Mouse (Mus musculus): ENCODE data around the gene Tfe3. TPM values are rescaled to one million over a fixed set of nuclear protein-coding genes. Genes with fewer than 3 reads are reported as not detected.

The Tfe3 gene
- polyA plus RNA-seq, 1 experiment from 2014 or later: 25.6 TPM

DNA sequence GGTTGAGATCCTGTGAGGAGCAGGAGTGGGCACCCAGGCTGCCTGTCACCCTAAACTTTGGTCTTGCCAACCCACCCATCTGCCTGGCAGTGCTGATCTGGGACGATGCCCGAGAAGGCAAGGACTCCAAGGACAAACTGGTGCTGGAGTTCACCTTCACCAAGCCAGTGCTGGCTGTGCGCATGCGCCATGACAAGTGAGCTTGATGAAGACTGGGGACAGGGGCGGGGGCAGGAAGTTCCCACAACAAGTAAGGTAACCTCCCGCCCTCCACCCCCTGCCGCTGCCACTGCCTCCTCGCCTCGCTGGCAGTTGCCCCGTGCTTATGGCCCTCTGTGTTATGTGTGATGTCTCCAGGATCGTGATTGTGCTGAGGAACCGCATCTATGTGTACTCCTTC, 36.5 kb upstream of the Tfe3 start:
- 80% methylated on average over 12 of the region's 12 CpGs for WGBS
- Histone ChIP-seq H3K4me3 (ENCODE audit: low read length) (no peak overlapping the region), H3K36me3 (ENCODE audit: control insufficient read depth, insufficient read depth, low read length) (no peaks in the 10 kb centered on the region; the same call in 1 of the 2 replicates), H3K27ac (ENCODE audit: low read depth, low read length) (no peak overlapping the region), H3K9me3 (ENCODE audit: control insufficient read depth, low read length) (no peaks in the 10 kb centered on the region), H3K4me2 (replicated peaks; ENCODE audit: low read depth, low read length) (no peak overlapping the region), H3K27me3 (ENCODE audit: control insufficient read depth, insufficient read depth, low read length) (no peaks in the 10 kb centered on the region), H3K9ac (ENCODE audit: low read depth, low read length) (no peak overlapping the region), H3K4me1 (ENCODE audit: control insufficient read depth, insufficient read depth, low read length) (peaks cover 4% of the 10 kb centered on the region; the same call in 1 of the 2 replicates)
- no peak for ATAC-seq (ENCODE audit: low FRiP score, low TSS enrichment)

DNA sequence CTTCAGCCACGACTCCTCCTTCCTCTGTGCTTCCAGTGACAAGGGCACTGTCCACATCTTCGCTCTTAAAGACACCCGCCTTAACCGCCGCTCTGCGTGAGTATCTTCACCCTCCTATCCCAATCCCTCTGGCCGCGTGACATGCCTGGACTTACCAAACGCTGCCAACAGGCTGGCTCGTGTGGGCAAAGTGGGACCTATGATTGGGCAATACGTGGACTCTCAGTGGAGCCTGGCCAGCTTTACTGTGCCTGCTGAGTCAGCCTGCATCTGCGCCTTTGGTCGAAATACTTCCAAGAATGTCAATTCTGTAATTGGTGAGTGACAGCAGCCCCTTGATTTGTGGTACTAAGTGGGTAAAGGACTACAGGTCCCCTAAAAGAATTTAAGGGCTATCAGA, 35.2 kb upstream of the Tfe3 start:
- WGBS: 87% methylated on average over 13 of the region's 13 CpGs
- no peak overlapping the region for H3K27ac ChIP-seq (ENCODE audit: low read depth, low read length)
- H3K9me3 ChIP-seq (ENCODE audit: control insufficient read depth, low read length): no peaks in the 10 kb centered on the region
- no peaks in the 10 kb centered on the region; the same call in 1 of the 2 replicates for H3K36me3 ChIP-seq (ENCODE audit: control insufficient read depth, insufficient read depth, low read length)
- H3K4me1 ChIP-seq (ENCODE audit: control insufficient read depth, insufficient read depth, low read length): peaks cover 4% of the 10 kb centered on the region; the same call in 1 of the 2 replicates
- H3K9ac ChIP-seq (ENCODE audit: low read depth, low read length): no peak overlapping the region
- H3K4me3 ChIP-seq (ENCODE audit: low read length): no peak overlapping the region
- no peak overlapping the region for H3K4me2 ChIP-seq (replicated peaks; ENCODE audit: low read depth, low read length)
- no peaks in the 10 kb centered on the region for H3K27me3 ChIP-seq (ENCODE audit: control insufficient read depth, insufficient read depth, low read length)
- ATAC-seq (ENCODE audit: low FRiP score, low TSS enrichment): no peak

DNA sequence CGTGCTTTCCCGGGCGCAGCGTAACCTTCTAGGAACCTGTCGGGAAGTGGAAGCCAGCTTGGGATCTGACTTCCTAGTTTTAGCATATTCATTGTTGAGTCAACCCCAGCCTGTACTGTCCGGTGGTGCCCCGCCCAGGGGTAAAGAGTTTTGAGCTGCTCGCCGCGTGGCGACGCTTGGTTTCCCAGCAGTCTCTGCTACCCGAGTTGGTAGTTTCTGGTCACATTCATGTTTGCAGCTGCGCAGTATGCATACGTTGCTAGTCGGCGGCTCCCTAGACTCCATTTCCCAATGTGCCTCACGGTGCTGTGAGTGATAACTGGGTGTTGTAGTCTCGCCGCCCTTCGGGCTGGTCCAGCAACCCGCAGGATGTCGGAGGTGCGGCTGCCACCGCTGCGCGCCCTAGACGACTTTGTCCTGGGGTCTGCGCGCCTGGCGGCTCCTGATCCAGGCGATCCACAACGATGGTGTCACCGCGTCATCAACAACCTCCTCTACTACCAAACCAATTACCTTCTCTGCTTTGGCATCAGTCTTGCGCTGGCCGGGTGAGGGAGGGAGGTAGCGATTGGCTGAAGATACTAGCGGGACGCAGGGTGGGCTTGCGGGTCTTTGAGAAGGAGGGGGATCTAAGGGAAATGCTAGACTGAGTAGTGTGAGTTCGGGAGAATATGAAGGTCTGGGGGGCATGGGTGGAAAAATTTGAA, 34.0 kb upstream of the Tfe3 start, which contains the start of gene Praf2:
Gene Praf2, plus strand, starts transcription at position 225 of the 707 bp plus-strand sequence.
- peak within 1 kb of the TSS; percentile 59 for H3K27ac ChIP-seq (ENCODE audit: low read depth, low read length)

DNA sequence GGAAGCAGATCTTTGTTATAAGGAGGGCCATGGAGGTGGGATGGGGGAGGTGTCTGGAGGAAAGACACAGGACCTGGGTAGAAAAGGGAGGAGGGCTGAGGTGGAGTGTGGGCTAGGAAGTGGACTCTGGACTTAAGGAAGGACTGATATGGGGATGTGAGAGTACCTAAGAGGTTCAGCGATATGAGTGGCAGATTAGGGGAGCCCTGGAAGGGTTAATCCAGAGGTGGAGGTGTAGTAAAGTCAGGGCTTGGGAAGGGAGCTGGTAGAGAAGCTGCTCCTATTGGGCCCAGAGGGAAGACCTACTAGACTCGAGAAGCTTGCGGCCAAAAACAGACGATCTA, 33.5 kb upstream of the Tfe3 start:
- peak; percentile 6; the same call in 1 of the 2 replicates for ATAC-seq (ENCODE audit: low FRiP score, low TSS enrichment)
- no peaks in the 10 kb centered on the region; the same call in 1 of the 2 replicates for H3K36me3 ChIP-seq (ENCODE audit: control insufficient read depth, insufficient read depth, low read length)
- no peaks in the 10 kb centered on the region for H3K9me3 ChIP-seq (ENCODE audit: control insufficient read depth, low read length)
- H3K9ac ChIP-seq (ENCODE audit: low read depth, low read length): peak overlapping the region; percentile 45
- no peaks in the 10 kb centered on the region for H3K27me3 ChIP-seq (ENCODE audit: control insufficient read depth, insufficient read depth, low read length)
- H3K4me1 ChIP-seq (ENCODE audit: control insufficient read depth, insufficient read depth, low read length): no peaks in the 10 kb centered on the region; the same call in 1 of the 2 replicates
- peak overlapping the region; percentile 39 for H3K4me2 ChIP-seq (replicated peaks; ENCODE audit: low read depth, low read length)
- no peak overlapping the region for H3K27ac ChIP-seq (ENCODE audit: low read depth, low read length)
- 45% methylated on average over 4 of the region's 4 CpGs for WGBS
- H3K4me3 ChIP-seq (ENCODE audit: low read length): peak overlapping the region; percentile 48

More for the DNA sequence above, 34.0 kb upstream of the Tfe3 start, which contains the start of gene Praf2:
- peak; percentile 95 for ATAC-seq (ENCODE audit: low FRiP score, low TSS enrichment)
- H3K9me3 ChIP-seq (ENCODE audit: control insufficient read depth, low read length): no peaks in the 10 kb centered on the region
- H3K4me1 ChIP-seq (ENCODE audit: control insufficient read depth, insufficient read depth, low read length): no peaks in the 10 kb centered on the region; the same call in 1 of the 2 replicates
- no peaks in the 10 kb centered on the region for H3K27me3 ChIP-seq (ENCODE audit: control insufficient read depth, insufficient read depth, low read length)
- 21% methylated on average over 42 of the region's 42 CpGs for WGBS
- no peaks in the 10 kb centered on the region; the same call in 1 of the 2 replicates for H3K36me3 ChIP-seq (ENCODE audit: control insufficient read depth, insufficient read depth, low read length)
- H3K4me2 ChIP-seq (replicated peaks; ENCODE audit: low read depth, low read length): peak within 1 kb of the TSS; percentile 39
- peak within 1 kb of the TSS; percentile 51 for H3K9ac ChIP-seq (ENCODE audit: low read depth, low read length)
- peak within 1 kb of the TSS; percentile 48 for H3K4me3 ChIP-seq (ENCODE audit: low read length)

DNA sequence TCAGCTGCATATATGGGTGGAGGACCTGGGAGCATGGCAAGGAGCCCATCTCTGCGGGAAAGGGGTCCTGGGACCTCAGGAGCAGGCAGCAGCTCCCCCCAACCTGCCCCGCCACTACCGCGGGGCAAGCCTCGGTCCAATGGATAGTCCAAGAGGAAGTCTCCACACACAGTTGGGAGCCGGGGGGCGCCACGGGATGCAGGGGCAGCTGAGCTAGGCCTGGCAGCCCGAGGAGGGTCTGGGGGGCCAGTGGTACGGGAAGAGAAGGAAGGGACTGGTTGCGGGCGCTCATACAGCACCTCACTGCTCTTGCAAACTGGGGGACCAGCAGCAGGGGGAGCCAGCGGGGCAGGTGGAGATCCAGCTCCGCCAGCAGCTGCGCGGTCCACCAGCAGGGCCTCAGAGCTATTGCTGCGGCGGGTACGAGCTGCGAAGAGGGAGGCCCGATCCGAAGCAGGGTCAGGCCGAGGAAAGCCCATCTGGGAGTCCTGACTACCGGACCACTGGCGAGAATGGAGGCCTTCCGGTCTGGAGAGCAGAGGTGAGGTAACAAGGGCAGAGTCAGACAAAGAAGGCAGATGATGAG, 28.7 kb upstream of the Tfe3 start:
- Histone ChIP-seq H3K27me3 (ENCODE audit: control insufficient read depth, insufficient read depth, low read length) (no peaks in the 10 kb centered on the region), H3K4me3 (ENCODE audit: low read length) (no peak overlapping the region), H3K9ac (ENCODE audit: low read depth, low read length) (no peak overlapping the region), H3K27ac (ENCODE audit: low read depth, low read length) (no peak overlapping the region), H3K4me2 (replicated peaks; ENCODE audit: low read depth, low read length) (no peak overlapping the region), H3K9me3 (ENCODE audit: control insufficient read depth, low read length) (no peaks in the 10 kb centered on the region), H3K4me1 (ENCODE audit: control insufficient read depth, insufficient read depth, low read length) (no peaks in the 10 kb centered on the region), H3K36me3 (ENCODE audit: control insufficient read depth, insufficient read depth, low read length) (no peaks in the 10 kb centered on the region; the same call in 1 of the 2 replicates)
- WGBS: 42% methylated on average over 26 of the region's 26 CpGs
- ATAC-seq (ENCODE audit: low FRiP score, low TSS enrichment): peak; percentile 37; the same call in 1 of the 2 replicates

DNA sequence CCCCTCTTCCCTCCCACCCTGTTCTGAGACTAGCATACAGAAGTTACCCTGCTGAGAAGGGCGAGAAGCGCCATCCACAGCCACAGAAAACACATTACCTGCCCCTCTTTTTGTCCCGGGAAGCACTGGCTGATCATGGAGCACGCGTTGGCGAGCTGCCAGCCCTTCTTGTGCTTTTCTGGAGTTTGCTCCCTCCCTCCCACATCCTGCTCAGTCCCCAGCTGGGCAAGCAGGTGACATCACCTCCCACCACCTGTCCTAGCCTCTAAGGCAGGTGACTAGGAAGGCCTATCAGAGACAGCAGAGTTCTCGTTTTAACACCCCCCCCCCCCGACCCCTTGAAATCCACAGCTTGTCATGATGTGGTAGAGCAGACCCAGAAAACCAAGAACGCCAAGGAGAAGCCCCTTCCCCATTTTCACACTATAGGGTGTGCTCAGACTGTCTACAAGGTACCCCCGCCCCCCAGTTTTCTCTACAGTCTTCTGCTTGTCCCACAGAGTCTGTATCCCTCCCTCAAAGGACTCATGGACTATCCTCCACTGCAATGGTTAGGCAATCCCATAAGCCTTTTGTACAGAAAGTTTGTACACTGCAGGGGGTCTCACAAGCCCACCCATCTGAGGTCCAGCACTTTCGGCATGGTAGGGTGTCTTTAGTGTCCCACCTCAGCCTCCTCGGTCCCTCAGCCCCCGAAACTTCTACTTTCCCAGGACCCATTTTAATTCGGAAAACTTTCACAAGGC, 22.9 kb upstream of the Tfe3 start:
- Histone ChIP-seq H3K4me2 (replicated peaks; ENCODE audit: low read depth, low read length) (no peak overlapping the region), H3K36me3 (ENCODE audit: control insufficient read depth, insufficient read depth, low read length) (no peaks in the 10 kb centered on the region; the same call in 1 of the 2 replicates), H3K4me3 (ENCODE audit: low read length) (no peak overlapping the region), H3K27me3 (ENCODE audit: control insufficient read depth, insufficient read depth, low read length) (no peaks in the 10 kb centered on the region), H3K27ac (ENCODE audit: low read depth, low read length) (no peak overlapping the region; the same call in 1 of the 2 replicates), H3K4me1 (ENCODE audit: control insufficient read depth, insufficient read depth, low read length) (no peaks in the 10 kb centered on the region), H3K9ac (ENCODE audit: low read depth, low read length) (no peak overlapping the region), H3K9me3 (ENCODE audit: control insufficient read depth, low read length) (no peaks in the 10 kb centered on the region)
- 73% methylated on average over 14 of the region's 14 CpGs for WGBS
- ATAC-seq (ENCODE audit: low FRiP score, low TSS enrichment): peak; percentile 51; the same call in 1 of the 2 replicates

DNA sequence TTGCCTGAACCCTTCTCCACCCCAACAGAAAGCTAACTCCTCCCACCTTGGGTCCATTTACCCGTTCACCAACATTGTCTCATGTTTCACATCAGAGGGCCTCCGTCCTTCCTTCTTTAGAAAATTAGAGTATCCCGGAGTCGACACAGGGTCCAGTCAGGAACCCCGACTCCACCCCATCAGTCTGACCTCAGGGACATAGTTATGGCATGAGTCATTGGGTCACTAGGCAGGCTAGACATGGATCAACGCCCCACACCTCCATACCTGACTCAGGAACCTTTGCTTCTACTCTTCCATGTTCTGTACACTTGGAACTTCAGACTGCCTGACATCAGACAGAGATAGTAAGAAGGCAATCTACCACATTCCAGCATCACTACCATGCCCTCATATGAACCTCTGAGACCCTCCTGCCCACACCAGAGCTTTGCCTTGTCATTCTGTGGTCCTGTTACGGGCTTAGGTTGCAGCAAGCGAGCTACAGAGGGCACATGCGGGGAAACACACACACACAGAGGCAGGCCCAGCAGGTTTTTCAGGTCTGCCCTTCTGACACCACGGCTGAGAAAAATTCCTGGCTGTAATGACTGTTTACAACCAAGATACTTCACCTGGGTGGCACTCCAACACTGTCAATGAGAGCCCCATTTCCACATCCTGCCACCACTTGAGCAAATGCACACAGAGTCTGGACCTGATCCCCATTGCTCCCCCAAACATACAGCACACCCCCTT, 22.1 kb upstream of the Tfe3 start:
- H3K9me3 ChIP-seq (ENCODE audit: control insufficient read depth, low read length): no peaks in the 10 kb centered on the region
- no peaks in the 10 kb centered on the region for H3K4me1 ChIP-seq (ENCODE audit: control insufficient read depth, insufficient read depth, low read length)
- no peak overlapping the region; the same call in 1 of the 2 replicates for H3K27ac ChIP-seq (ENCODE audit: low read depth, low read length)
- no peak overlapping the region for H3K9ac ChIP-seq (ENCODE audit: low read depth, low read length)
- ATAC-seq (ENCODE audit: low FRiP score, low TSS enrichment): peak; percentile 70
- H3K36me3 ChIP-seq (ENCODE audit: control insufficient read depth, insufficient read depth, low read length): no peaks in the 10 kb centered on the region; the same call in 1 of the 2 replicates
- no peak overlapping the region for H3K4me3 ChIP-seq (ENCODE audit: low read length)
- WGBS: 52% methylated on average over 10 of the region's 10 CpGs
- H3K4me2 ChIP-seq (replicated peaks; ENCODE audit: low read depth, low read length): no peak overlapping the region
- no peaks in the 10 kb centered on the region for H3K27me3 ChIP-seq (ENCODE audit: control insufficient read depth, insufficient read depth, low read length)

DNA sequence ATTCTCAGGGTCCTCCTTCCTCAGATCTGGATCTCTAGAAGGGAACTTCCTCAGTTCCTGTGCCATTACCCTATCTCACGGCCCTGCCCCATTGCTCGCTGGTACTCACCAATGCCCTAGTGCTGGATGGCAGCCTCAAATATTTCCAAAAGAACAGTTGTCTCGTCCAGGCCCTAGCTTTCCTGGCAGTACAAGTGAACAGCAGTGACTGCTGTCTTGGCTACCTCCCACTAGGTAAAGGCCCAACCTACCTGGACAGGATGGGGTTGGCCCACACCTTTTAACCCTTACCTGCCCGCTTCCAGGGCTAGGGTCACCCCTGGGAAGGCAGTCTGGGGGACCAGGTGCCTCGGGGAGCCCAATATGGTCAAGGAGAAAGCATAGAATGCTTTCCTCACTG, 21.3 kb upstream of the Tfe3 start:
- H3K9ac ChIP-seq (ENCODE audit: low read depth, low read length): no peak overlapping the region
- no peak overlapping the region for H3K27ac ChIP-seq (ENCODE audit: low read depth, low read length)
- H3K4me2 ChIP-seq (replicated peaks; ENCODE audit: low read depth, low read length): no peak overlapping the region; the same call in 1 of the 2 replicates
- H3K4me3 ChIP-seq (ENCODE audit: low read length): no peak overlapping the region
- WGBS: 68% methylated on average over 5 of the region's 5 CpGs
- H3K4me1 ChIP-seq (ENCODE audit: control insufficient read depth, insufficient read depth, low read length): no peaks in the 10 kb centered on the region
- H3K9me3 ChIP-seq (ENCODE audit: control insufficient read depth, low read length): no peaks in the 10 kb centered on the region
- no peaks in the 10 kb centered on the region; the same call in 1 of the 2 replicates for H3K36me3 ChIP-seq (ENCODE audit: control insufficient read depth, insufficient read depth, low read length)
- H3K27me3 ChIP-seq (ENCODE audit: control insufficient read depth, insufficient read depth, low read length): no peaks in the 10 kb centered on the region
- ATAC-seq (ENCODE audit: low FRiP score, low TSS enrichment): no peak

Measured in kidney, embryonic 14.5 days (tissue).